Mouse (Mus musculus) adrenal gland, postnatal 0 days (tissue): ENCODE data around the gene Sec14l1. TPM values are rescaled to one million over a fixed set of nuclear protein-coding genes. Genes with fewer than 3 reads are reported as not detected.

Experiments
- microRNA-seq: library from miRNA; unstranded; fragments of <30 nt; microRNA quantifications from one replicate; pipeline ENCODE4, GENCODE M21; 2016; ENCODE audit warnings: borderline replicate concordance; ENCODE audit not compliant: insufficient number of aligned reads
- polyA plus RNA-seq: library from polyadenylated mRNA; unstranded; fragments of >200 nt; fragmentation: Nextera tagmentation; extraction: Ambion mirVana; gene quantifications from 2 replicates; pipeline ENCODE4 v1.2.1, GENCODE M21; 2015

Gene Sec14l1
- 42.2 and 69.9 TPM in 2 replicates for polyA plus RNA-seq

DNA sequence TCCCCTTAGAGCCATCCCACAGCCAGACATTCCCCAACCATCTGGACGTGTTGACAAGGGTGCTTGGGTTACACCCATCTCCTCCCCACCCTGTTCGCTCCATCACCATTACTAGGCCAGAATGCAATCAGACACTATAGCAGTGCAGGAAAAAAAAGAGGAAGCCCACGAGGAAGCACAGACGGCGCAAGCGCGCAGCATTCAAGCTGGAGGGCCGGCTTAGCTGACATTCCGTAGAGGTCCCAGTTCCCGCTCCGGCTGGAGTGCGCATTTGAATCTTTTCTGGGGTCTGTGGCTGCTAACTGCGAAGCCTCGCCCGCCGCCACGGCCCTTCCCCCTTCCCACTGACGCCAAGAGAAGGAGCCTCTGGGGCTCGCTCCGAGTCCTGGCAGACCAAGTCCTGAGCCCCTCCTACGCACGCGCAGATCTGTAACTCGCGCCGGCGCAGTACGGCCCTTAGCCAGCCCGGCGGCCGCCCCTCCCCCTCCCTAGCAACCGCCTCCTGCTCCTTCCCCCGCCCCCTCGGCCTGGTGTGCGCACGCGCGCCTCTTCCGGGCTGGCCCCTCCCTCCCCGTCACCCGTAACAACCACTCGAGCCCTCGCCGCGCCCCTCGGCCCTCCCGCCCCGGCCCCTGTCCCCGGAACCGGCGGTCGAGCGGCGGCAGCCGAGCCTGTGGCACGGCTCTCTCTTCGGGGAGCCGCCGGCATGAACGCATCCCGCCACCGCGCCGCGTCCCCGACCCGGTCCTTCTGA is at the start of gene Sec14l1:
TSS of gene Sec14l1 (plus strand) at position 577 of the 754 bp plus-strand sequence.

DNA sequence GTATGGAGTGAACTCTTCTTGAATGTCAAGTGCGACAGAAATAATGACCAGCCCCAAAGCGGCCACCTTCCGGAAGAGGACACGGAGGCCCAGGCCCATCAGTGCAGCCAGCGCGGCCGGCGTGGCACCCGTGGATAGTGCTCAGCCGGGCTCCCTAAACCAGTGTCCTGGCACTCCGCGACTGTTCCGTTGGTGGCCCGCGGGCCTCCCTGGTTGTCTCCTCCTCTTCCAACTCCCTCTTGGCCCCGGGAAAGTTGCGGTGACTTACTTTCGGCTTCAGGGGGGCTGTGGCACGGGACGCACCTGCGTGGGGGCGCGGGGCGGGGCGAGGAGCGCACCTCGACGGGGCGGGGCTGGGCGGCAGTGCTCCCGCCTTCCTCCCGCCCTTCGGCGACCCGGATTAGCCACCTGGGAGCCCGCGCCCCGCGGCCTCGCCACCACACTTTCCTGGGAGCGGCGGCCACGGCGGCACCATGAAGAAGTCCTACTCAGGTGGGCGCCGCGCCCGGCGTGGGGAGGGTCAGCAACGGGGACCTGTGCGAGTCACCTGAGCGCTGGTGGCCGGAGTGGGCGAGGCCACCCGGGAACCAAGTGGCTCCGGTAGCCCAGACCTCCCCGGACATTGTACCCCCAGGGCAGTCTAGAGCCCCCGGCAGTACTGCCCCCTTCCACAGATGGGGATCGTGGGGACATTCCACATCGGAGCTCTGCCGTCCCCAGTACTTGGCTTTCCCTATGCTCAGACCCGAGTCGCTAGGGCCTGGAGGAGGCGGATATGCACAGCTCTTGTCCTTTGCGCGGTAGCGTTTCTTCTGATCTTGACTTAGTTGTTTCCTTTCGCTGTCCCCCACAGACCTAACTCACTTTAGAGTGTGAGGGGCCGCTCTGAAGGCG is 84.6 kb downstream of the Sec14l1 start, which contains the start of gene Sept9:
TSS of gene Sept9 (plus strand) at position 380 of the 894 bp plus-strand sequence.

Small RNA genes lying within 50 kb of the gene (microRNA-seq; reads per million reads assigned to microRNA genes)
- gene Gm24323 (not detected), gene Mir6516 (8.1 reads per million, percentile 12 among the genes with 10 or more reads in this experiment)

Other genes starting within 250 kb of the Sec14l1 start
- gene Mgat5b, start 196.3 kb upstream of the Sec14l1 start, polyA plus RNA-seq, result 1.5 and 4.9 TPM in 2 replicates
- 43.7 and 67.0 TPM in 2 replicates for gene Sept9, start 84.5 kb downstream of the Sec14l1 start, polyA plus RNA-seq